In the genomic region with DNA sequence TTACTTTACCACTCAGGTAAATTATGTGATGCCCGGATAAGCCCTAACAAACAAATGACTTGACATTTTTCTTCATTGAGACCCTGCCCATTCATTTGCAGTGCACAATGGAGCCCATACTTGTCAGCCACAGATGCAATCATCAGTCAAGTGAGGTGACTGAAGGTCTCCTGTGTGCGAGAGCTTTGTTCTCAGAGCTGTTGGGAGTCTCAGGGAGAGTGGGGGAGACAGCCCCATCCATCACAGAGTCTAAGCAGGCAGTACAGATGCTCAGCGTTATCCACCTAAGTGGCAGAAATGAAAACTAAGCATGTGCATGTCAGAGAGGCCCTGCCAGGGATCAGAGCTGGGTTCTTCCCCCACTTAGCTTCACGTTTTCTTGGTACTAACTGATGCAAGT, we compare ENCODE assay signal across 27 mouse cellular contexts.
DNase-seq lines count a peak whose midpoint lies in the region; ATAC-seq lines count a peak whose summit lies in the region.
"Had no signal": no experiment of that assay in that cellular context is flagged by ENCODE, and none has a peak within 500 bp of the region (broad histone marks: within the 10 kb centered on the region; RNA-seq: fewer than 3 reads in every experiment).

No protein-coding gene starts in this region.

- H3K27ac ChIP-seq in neural tube, embryonic 15.5 days (replicated peaks) = no peak overlapping the region
- no peak overlapping the region for H3K27ac ChIP-seq in hindbrain, embryonic 16.5 days (ENCODE audit: low read depth, low read length)
- H3K27ac ChIP-seq: gastrocnemius, adult 2 months; limb, embryonic 13.5 days; lung, embryonic 15.5 days; midbrain, embryonic 12.5 days had no signal

- no peaks in the 10 kb centered on the region for H3K9me3 ChIP-seq in neural tube, embryonic 15.5 days (replicated peaks)
- H3K9me3 ChIP-seq in hindbrain, embryonic 16.5 days (ENCODE audit: control insufficient read depth, low read length) = no peaks in the 10 kb centered on the region
- H3K9me3 ChIP-seq: limb, embryonic 13.5 days; lung, embryonic 15.5 days; midbrain, embryonic 12.5 days had no signal

- no peaks in the 10 kb centered on the region for H3K4me1 ChIP-seq in neural tube, embryonic 15.5 days
- H3K4me1 ChIP-seq in hindbrain, embryonic 16.5 days (ENCODE audit: control insufficient read depth, insufficient read depth, low read depth, low read length) = no peaks in the 10 kb centered on the region
- H3K4me1 ChIP-seq: lung, embryonic 15.5 days; midbrain, embryonic 12.5 days had no signal

- 26% methylated on average over 4 of the region's 4 CpGs for WGBS in neural tube, embryonic 15.5 days
- WGBS in hindbrain, embryonic 16.5 days = 33% methylated on average over 4 of the region's 4 CpGs

- DNase-seq in neural tube, embryonic 10.5 days (ENCODE audit: extremely low spot score, low spot score) = peak; percentile 17
- DNase-seq in embryo, embryonic 11 days = peak; percentile 4
- DNase-seq in MN1 (ENCODE audit: low spot score) = no peak
- DNase-seq in kidney, postnatal 4 days = no peak
- DNase-seq: adrenal gland, postnatal 14 days; cerebellum, adult 18-20 months; cerebellum, postnatal 25 days; gastrocnemius, adult 2 months; heart, postnatal 14 days; kidney, postnatal 14 days; right cerebral cortex, adult 18-20 months; right cerebral cortex, postnatal 4 days; thymus, adult 2 months; thymus, postnatal 36 days had no signal

- no peak for ATAC-seq in neural tube, embryonic 15.5 days (ENCODE audit: low FRiP score)
- ATAC-seq in hindbrain, embryonic 16.5 days = peak; percentile 52; the same call in 1 of the 2 replicates
- ATAC-seq in megakaryocyte-erythroid progenitor cell, adult 5-6 weeks (replicated peaks; ENCODE audit: low FRiP score, low TSS enrichment, poor library complexity, severe bottlenecking) = no peak
- ATAC-seq: activated CD4-positive, CD25-positive, alpha-beta regulatory T cell, adult 4 months; CD4-positive, CD25-positive, alpha-beta regulatory T cell, adult 4 months; forebrain, embryonic 16.5 days; intestine, postnatal 0 days had no signal

- no peak overlapping the region for H3K4me2 ChIP-seq in neural tube, embryonic 15.5 days
- H3K4me2 ChIP-seq in hindbrain, embryonic 16.5 days (ENCODE audit: low read length) = no peak overlapping the region
- H3K4me2 ChIP-seq: limb, embryonic 13.5 days; liver, embryonic 11.5 days; lung, embryonic 15.5 days; midbrain, embryonic 12.5 days had no signal

- no peaks in the 10 kb centered on the region for H3K27me3 ChIP-seq in neural tube, embryonic 15.5 days (replicated peaks)
- no peaks in the 10 kb centered on the region for H3K27me3 ChIP-seq in hindbrain, embryonic 16.5 days (replicated peaks; ENCODE audit: control insufficient read depth, insufficient read depth, low read length)
- H3K27me3 ChIP-seq: limb, embryonic 13.5 days; lung, embryonic 15.5 days; midbrain, embryonic 12.5 days had no signal

- H3K36me3 ChIP-seq in neural tube, embryonic 15.5 days = no peaks in the 10 kb centered on the region
- no peaks in the 10 kb centered on the region for H3K36me3 ChIP-seq in hindbrain, embryonic 16.5 days (ENCODE audit: control insufficient read depth, insufficient read depth, low read length)
- H3K36me3 ChIP-seq: limb, embryonic 13.5 days; lung, embryonic 15.5 days; midbrain, embryonic 12.5 days had no signal

- no peak overlapping the region for H3K9ac ChIP-seq in neural tube, embryonic 15.5 days (replicated peaks)
- no peak overlapping the region for H3K9ac ChIP-seq in hindbrain, embryonic 16.5 days (ENCODE audit: low read depth, low read length)
- H3K9ac ChIP-seq: limb, embryonic 13.5 days; lung, embryonic 15.5 days; midbrain, embryonic 12.5 days had no signal

- no peak overlapping the region for H3K4me3 ChIP-seq in neural tube, embryonic 15.5 days (replicated peaks)
- no peak overlapping the region for H3K4me3 ChIP-seq in hindbrain, embryonic 16.5 days (ENCODE audit: low read length)
- H3K4me3 ChIP-seq: erythroblast, embryonic 14.5 days; gastrocnemius, adult 2 months; limb, embryonic 13.5 days; lung, embryonic 15.5 days; midbrain, embryonic 12.5 days; myocyte had no signal

Comparison
In these comparisons a context has a peak if more than half of its experiments do, and no peak if none do; other contexts are left out.
1. DNase-seq: peak in neural tube, embryonic 10.5 days (single experiment) and embryo, embryonic 11 days (single experiment); none in MN1 (single experiment) and kidney, postnatal 4 days (0 of 2).